ENCODE assay signal across 28 mouse cellular contexts in genomic region chr16:45077517-45078080, GRCm38 (mm10). TPM values are rescaled to one million over a fixed set of nuclear protein-coding genes. Genes with fewer than 3 reads are reported as not detected.
DNase-seq lines count a peak whose midpoint lies in the region; TF ChIP-seq lines count a peak whose summit lies in the region.
"Had no signal": no experiment of that assay in that cellular context is flagged by ENCODE, and none has a peak within 500 bp of the region (broad histone marks: within the 10 kb centered on the region; RNA-seq: fewer than 3 reads in every experiment).

No protein-coding gene starts in this region.

- peak overlapping the region; percentile 99 for H3K27ac ChIP-seq in embryonic fibroblast, embryonic 13.5 days (ENCODE audit: insufficient read depth, low read length)
- H3K27ac ChIP-seq: embryonic facial prominence, embryonic 10.5 days; embryonic facial prominence, embryonic 13.5 days; forebrain, embryonic 10.5 days; forebrain, embryonic 13.5 days; heart, embryonic 15.5 days; hindbrain, embryonic 10.5 days; hindbrain, embryonic 13.5 days; intestine, embryonic 15.5 days had no signal

- TF ChIP-seq POLR2A in embryonic fibroblast, embryonic 13.5 days (IDR thresholded peaks at IDR 0.05; ENCODE audit: low read depth, low read length), result 0 out of 2 replicates have a peak, but pooled peaks have one; percentile 17

- no peak overlapping the region for H3ac ChIP-seq in C2C12 (ENCODE audit: control insufficient read depth, insufficient read length, low read depth)

- H3K79me3 ChIP-seq in C2C12 (ENCODE audit: low read depth), result no peaks in the 10 kb centered on the region

- intact Hi-C loops in left cerebral cortex, postnatal 25 days (cut with DNase I), result no loop called here

- H3K79me2 ChIP-seq in C2C12 (ENCODE audit: control insufficient read depth, insufficient read depth), result no peaks in the 10 kb centered on the region

- DNase-seq in NIH3T3 (ENCODE audit: low read depth), result peak; percentile 50
- no peak for DNase-seq in left cerebral cortex, postnatal 25 days (ENCODE audit: low spot score in 2 of 2)
- DNase-seq in spleen, postnatal 10 days (ENCODE audit: low spot score in 2 of 2), result no peak
- no peak for DNase-seq in right cerebral cortex, adult 18-20 months
- DNase-seq: adrenal gland, postnatal 14 days; B cell, adult 2 months; cerebellum, adult 11 months; cerebellum, adult 2 months; cerebellum, adult 9-11 months; cerebellum, postnatal 36 days; embryo, embryonic 11 days; gastrocnemius, postnatal 25 days; heart, adult 18-20 months; heart, postnatal 10 days; heart, postnatal 36 days; kidney, adult 11 months had no signal

- no peaks in the 10 kb centered on the region for H3K36me3 ChIP-seq in C2C12 (ENCODE audit: control insufficient read depth, insufficient read depth)
- H3K36me3 ChIP-seq: embryonic facial prominence, embryonic 10.5 days; embryonic facial prominence, embryonic 13.5 days; forebrain, embryonic 10.5 days; heart, embryonic 12.5 days; heart, embryonic 15.5 days; hindbrain, embryonic 10.5 days; hindbrain, embryonic 13.5 days; intestine, embryonic 15.5 days had no signal

- TF ChIP-seq CTCF in C2C12 (IDR thresholded peaks at IDR 0.05; ENCODE audit: control insufficient read depth, insufficient read depth, insufficient read length), result no peak
- TF ChIP-seq CTCF in embryonic fibroblast, embryonic 13.5 days (IDR thresholded peaks at IDR 0.05; ENCODE audit: borderline replicate concordance, insufficient read depth, low read length), result no peak

- no peaks in the 10 kb centered on the region for H3K27me3 ChIP-seq in C2C12 (ENCODE audit: control insufficient read depth, insufficient read depth, insufficient read length)
- H3K27me3 ChIP-seq: embryonic facial prominence, embryonic 13.5 days; forebrain, embryonic 13.5 days; heart, embryonic 12.5 days; heart, embryonic 15.5 days; hindbrain, embryonic 13.5 days; intestine, embryonic 15.5 days had no signal

- no peak overlapping the region for H3K4me3 ChIP-seq in C2C12 (ENCODE audit: insufficient read depth, poor library complexity, severe bottlenecking)
- H3K4me3 ChIP-seq in embryonic fibroblast, embryonic 13.5 days (ENCODE audit: insufficient read depth, low read length), result no peak overlapping the region
- H3K4me3 ChIP-seq: embryonic facial prominence, embryonic 10.5 days; embryonic facial prominence, embryonic 13.5 days; forebrain, embryonic 10.5 days; forebrain, embryonic 13.5 days; heart, embryonic 12.5 days; heart, embryonic 15.5 days; hindbrain, embryonic 10.5 days; hindbrain, embryonic 13.5 days; intestine, embryonic 15.5 days had no signal

- peaks cover 4% of the 10 kb centered on the region for H3K4me1 ChIP-seq in embryonic fibroblast, embryonic 13.5 days (ENCODE audit: control insufficient read depth, insufficient read depth, low read length)
- H3K4me1 ChIP-seq: embryonic facial prominence, embryonic 10.5 days; embryonic facial prominence, embryonic 13.5 days; forebrain, embryonic 10.5 days; forebrain, embryonic 13.5 days; hindbrain, embryonic 10.5 days; hindbrain, embryonic 13.5 days; intestine, embryonic 15.5 days had no signal

TF ChIP-seq in C2C12, 6 proteins besides CTCF, POLR2A, EP300 and RAD21:
- TF ChIP-seq MYOD1 (IDR thresholded peaks at IDR 0.05; ENCODE audit: control insufficient read depth, insufficient read length, low read depth) (no peak), CEBPB (IDR thresholded peaks at IDR 0.05; ENCODE audit: low read depth) (peak; percentile 84)

RNA-seq across cellular contexts. Expression of gene Ccdc80, which starts 15.6 kb away (rescaled TPM):
- polyA plus RNA-seq in C2C12 (2012; fragmentation: generic; extraction: Trizol), result 5.8 TPM
- polyA plus RNA-seq in embryonic fibroblast, embryonic 13.5 days (2011; ENCODE audit: insufficient read length, low read depth, missing spikeins), result 640 and 641 TPM in 2 replicates
- total RNA-seq in left cerebral cortex, postnatal 25 days (2021), result 1 to 10 TPM; 6.4 to 6.6 TPM
- total RNA-seq: MEL had no signal

Comparison
In these comparisons a context has a peak if more than half of its experiments do, and no peak if none do; other contexts are left out.
1. RNA of gene Ccdc80, which starts 15.6 kb away (polyA plus RNA-seq): 640 to 641 TPM in embryonic fibroblast, embryonic 13.5 days; 5.8 TPM in C2C12 (single experiment); every median in the first group is over 10 times any median in the second.